Mouse (Mus musculus): ENCODE measurements at regions not wholly inside any gene's neighbourhood (a gene's known extent, or its start where the extent isn't known, plus 50 kb on each side); places are given as distances from the start of the nearest gene placed in this dataset.
A peak's percentile ranks its signal among the peaks of the same experiment; 100 is the strongest.

- no peak for ATAC-seq (ENCODE audit: extremely low read depth, insufficient number of reproducible peaks, low FRiP score, low TSS enrichment)
- 36% methylated on average over 10 of the region's 10 CpGs for WGBS
- Histone ChIP-seq H3K4me3 (no peak overlapping the region), H3K4me2 (peak overlapping the region; percentile 38), H3K36me3 (no peaks in the 10 kb centered on the region), H3K9ac (no peak overlapping the region), H3K27ac (replicated peaks) (0 out of 2 replicates have a peak overlapping the region, but pooled peaks have one; percentile 14), H3K9me3 (0 out of 2 replicates have a peak, but pooled peaks cover 5% of the 10 kb centered on the region), H3K27me3 (replicated peaks) (no peaks in the 10 kb centered on the region), H3K4me1 (peaks cover 13% of the 10 kb centered on the region)
These were observed 58.5 kb upstream of the Fbxl7 start for GRCm38 (mm10) chr15:26953818-26954385.

GRCm38 (mm10) chr15:26958980-26959379 lies 63.6 kb upstream of the Fbxl7 start:
- H3K4me1 ChIP-seq = peaks cover 7% of the 10 kb centered on the region

GRCm38 (mm10) chr15:26968392-26969025 lies 73.1 kb upstream of the Fbxl7 start:
- H3K4me1 ChIP-seq = no peaks in the 10 kb centered on the region
- no peaks in the 10 kb centered on the region for H3K27me3 ChIP-seq (replicated peaks)
- H3K9me3 ChIP-seq = no peaks in the 10 kb centered on the region
- H3K9ac ChIP-seq = no peak overlapping the region
- no peak overlapping the region for H3K4me2 ChIP-seq
- H3K4me3 ChIP-seq = no peak overlapping the region
- no peak for ATAC-seq (ENCODE audit: extremely low read depth, insufficient number of reproducible peaks, low FRiP score, low TSS enrichment)
- no peak overlapping the region for H3K27ac ChIP-seq (replicated peaks)
- H3K36me3 ChIP-seq = no peaks in the 10 kb centered on the region
- 71% methylated on average over 5 of the region's 5 CpGs for WGBS

More at GRCm38 (mm10) chr15:26958980-26959379, 63.6 kb upstream of the Fbxl7 start:
- Histone ChIP-seq H3K4me2 (no peak overlapping the region), H3K9me3 (0 out of 2 replicates have a peak, but pooled peaks cover 5% of the 10 kb centered on the region), H3K4me3 (no peak overlapping the region), H3K9ac (no peak overlapping the region), H3K27me3 (replicated peaks) (no peaks in the 10 kb centered on the region), H3K27ac (replicated peaks) (no peak overlapping the region), H3K36me3 (no peaks in the 10 kb centered on the region)
- 73% methylated on average over 2 of the region's 2 CpGs for WGBS
- ATAC-seq (ENCODE audit: extremely low read depth, insufficient number of reproducible peaks, low FRiP score, low TSS enrichment) = no peak

- ATAC-seq (ENCODE audit: extremely low read depth, insufficient number of reproducible peaks, low FRiP score, low TSS enrichment) = no peak
- Histone ChIP-seq H3K27ac (replicated peaks) (no peak overlapping the region), H3K36me3 (no peaks in the 10 kb centered on the region), H3K4me2 (no peak overlapping the region), H3K4me1 (no peaks in the 10 kb centered on the region), H3K9me3 (no peaks in the 10 kb centered on the region), H3K4me3 (no peak overlapping the region), H3K9ac (no peak overlapping the region), H3K27me3 (replicated peaks) (no peaks in the 10 kb centered on the region)
- 86% methylated on average over 1 of the region's 1 CpGs for WGBS
These were observed 75.4 kb upstream of the Fbxl7 start for GRCm38 (mm10) chr15:26970770-26971169.

- no peak for ATAC-seq (ENCODE audit: extremely low read depth, insufficient number of reproducible peaks, low FRiP score, low TSS enrichment)
- WGBS = 77% methylated on average over 1 of the region's 1 CpGs
- Histone ChIP-seq H3K36me3 (no peaks in the 10 kb centered on the region), H3K27me3 (replicated peaks) (no peaks in the 10 kb centered on the region), H3K9me3 (no peaks in the 10 kb centered on the region), H3K4me1 (no peaks in the 10 kb centered on the region), H3K27ac (replicated peaks) (no peak overlapping the region), H3K4me3 (no peak overlapping the region), H3K4me2 (no peak overlapping the region), H3K9ac (no peak overlapping the region)
These were observed 97.7 kb upstream of the Fbxl7 start for GRCm38 (mm10) chr15:26993054-26993453.

GRCm38 (mm10) chr15:27009069-27009468 lies 113.7 kb upstream of the Fbxl7 start:
- no peaks in the 10 kb centered on the region for H3K9me3 ChIP-seq
- H3K27me3 ChIP-seq (replicated peaks) = no peaks in the 10 kb centered on the region
- no peak overlapping the region for H3K9ac ChIP-seq
- no peaks in the 10 kb centered on the region for H3K36me3 ChIP-seq
- 0 out of 2 replicates have a peak, but pooled peaks have one; percentile 37 for ATAC-seq (ENCODE audit: extremely low read depth, insufficient number of reproducible peaks, low FRiP score, low TSS enrichment)
- H3K27ac ChIP-seq (replicated peaks) = 0 out of 2 replicates have a peak overlapping the region, but pooled peaks have one; percentile 26
- H3K4me2 ChIP-seq = no peak overlapping the region; the same call in 1 of the 2 replicates
- 7% methylated on average over 4 of the region's 4 CpGs for WGBS
- H3K4me3 ChIP-seq = no peak overlapping the region
- peaks cover 15% of the 10 kb centered on the region for H3K4me1 ChIP-seq

- Histone ChIP-seq H3K4me3 (no peak overlapping the region), H3K36me3 (no peaks in the 10 kb centered on the region), H3K9ac (no peak overlapping the region), H3K4me2 (no peak overlapping the region), H3K9me3 (no peaks in the 10 kb centered on the region), H3K27ac (replicated peaks) (no peak overlapping the region), H3K27me3 (replicated peaks) (no peaks in the 10 kb centered on the region), H3K4me1 (peaks cover 6% of the 10 kb centered on the region)
- no peak for ATAC-seq (ENCODE audit: extremely low read depth, insufficient number of reproducible peaks, low FRiP score, low TSS enrichment)
- 63% methylated on average over 4 of the region's 4 CpGs for WGBS
These were observed 118.7 kb upstream of the Fbxl7 start for GRCm38 (mm10) chr15:27013906-27014658.

GRCm38 (mm10) chr15:27014659-27014974 lies 119.2 kb upstream of the Fbxl7 start:
- no peak for ATAC-seq (ENCODE audit: extremely low read depth, insufficient number of reproducible peaks, low FRiP score, low TSS enrichment)
- 35% methylated on average over 1 of the region's 1 CpGs for WGBS

GRCm38 (mm10) chr15:27020471-27020870 lies 125.1 kb upstream of the Fbxl7 start:
- no peak for ATAC-seq (ENCODE audit: extremely low read depth, insufficient number of reproducible peaks, low FRiP score, low TSS enrichment)
- Histone ChIP-seq H3K4me1 (peaks cover 5% of the 10 kb centered on the region; the same call in 1 of the 2 replicates), H3K27ac (replicated peaks) (no peak overlapping the region), H3K36me3 (no peaks in the 10 kb centered on the region), H3K4me3 (no peak overlapping the region), H3K4me2 (no peak overlapping the region), H3K27me3 (replicated peaks) (no peaks in the 10 kb centered on the region), H3K9me3 (no peaks in the 10 kb centered on the region), H3K9ac (no peak overlapping the region)
- 67% methylated on average over 5 of the region's 5 CpGs for WGBS

More at GRCm38 (mm10) chr15:27014659-27014974, 119.2 kb upstream of the Fbxl7 start:
- Histone ChIP-seq H3K4me2 (no peak overlapping the region), H3K9me3 (no peaks in the 10 kb centered on the region), H3K9ac (no peak overlapping the region), H3K27me3 (replicated peaks) (no peaks in the 10 kb centered on the region), H3K4me3 (no peak overlapping the region), H3K36me3 (no peaks in the 10 kb centered on the region), H3K27ac (replicated peaks) (no peak overlapping the region), H3K4me1 (peaks cover under 1% of the 10 kb centered on the region; the same call in 1 of the 2 replicates)

- H3K27me3 ChIP-seq (replicated peaks) = no peaks in the 10 kb centered on the region
- ATAC-seq (ENCODE audit: extremely low read depth, insufficient number of reproducible peaks, low FRiP score, low TSS enrichment) = no peak
- H3K4me1 ChIP-seq = no peaks in the 10 kb centered on the region
- H3K9me3 ChIP-seq = no peaks in the 10 kb centered on the region
- 69% methylated on average over 2 of the region's 2 CpGs for WGBS
- H3K4me3 ChIP-seq = no peak overlapping the region
- no peak overlapping the region for H3K9ac ChIP-seq
- H3K27ac ChIP-seq (replicated peaks) = no peak overlapping the region
- no peak overlapping the region for H3K4me2 ChIP-seq
- no peaks in the 10 kb centered on the region for H3K36me3 ChIP-seq
These were observed 137.9 kb upstream of the Fbxl7 start for GRCm38 (mm10) chr15:27033261-27033660.

- Histone ChIP-seq H3K4me1 (no peaks in the 10 kb centered on the region), H3K9me3 (no peaks in the 10 kb centered on the region), H3K27ac (replicated peaks) (no peak overlapping the region), H3K4me2 (no peak overlapping the region), H3K4me3 (no peak overlapping the region), H3K27me3 (replicated peaks) (no peaks in the 10 kb centered on the region), H3K36me3 (no peaks in the 10 kb centered on the region), H3K9ac (no peak overlapping the region)
- ATAC-seq (ENCODE audit: extremely low read depth, insufficient number of reproducible peaks, low FRiP score, low TSS enrichment) = no peak
- 65% methylated on average over 4 of the region's 4 CpGs for WGBS
These were observed 148.4 kb upstream of the Fbxl7 start for GRCm38 (mm10) chr15:27043788-27044187.
